Mouse (Mus musculus) heart, postnatal 14 days (tissue): ENCODE data around the gene Prdm15. TPM values are rescaled to one million over a fixed set of nuclear protein-coding genes. Genes with fewer than 3 reads are reported as not detected.

Source experiments
- DNase-seq, 2 experiments: peaks; one replicate each; pipeline ENCODE4 v3.0.0; 2021 to 2022
- intact Hi-C: fragments of 180-260 bp; cut with DNase I; formaldehyde crosslinking; loops from one replicate; pipeline ENCODE4 v1.15.1; 2025
- total RNA-seq, 2 experiments: library from RNA; stranded (reverse); gene quantifications; 2 replicates each; pipeline ENCODE4 v1.2.3; 2021

Prdm15 gene
- total RNA-seq, 2 experiments from 2014 or later, result 5.7 to 7.6 TPM

GRCm38 (mm10) chr16:97823311-97824007 lies 28.2 kb downstream of the Prdm15 start:
- DNase-seq, result no peak
- intact Hi-C loops, result no loop called here

- intact Hi-C loops, result no loop called here
Measured at GRCm38 (mm10) chr16:97819532-97819931, 32.1 kb downstream of the Prdm15 start.

GRCm38 (mm10) chr16:97817414-97817813 lies 34.2 kb downstream of the Prdm15 start:
- intact Hi-C loops, result no loop called here
- DNase-seq, result no peak

More at GRCm38 (mm10) chr16:97819532-97819931, 32.1 kb downstream of the Prdm15 start:
- DNase-seq, result no peak

GRCm38 (mm10) chr16:97815269-97815668 lies 36.4 kb downstream of the Prdm15 start:
- DNase-seq, result no peak
- intact Hi-C loops, result no loop called here

- intact Hi-C loops, result no loop called here
- no peak for DNase-seq
Measured at GRCm38 (mm10) chr16:97814060-97814459, 37.6 kb downstream of the Prdm15 start.

GRCm38 (mm10) chr16:97808881-97809280 lies 42.8 kb downstream of the Prdm15 start:
- DNase-seq, result no peak
- intact Hi-C loops, result loop anchor here (10.0 kb wide), 1 partner anchor 186 kb away; the partner anchor contains the start of gene B230307C23Rik

- no peak for DNase-seq
- intact Hi-C loops, result loop anchor here (2.0 to 10.0 kb wide), 2 partner anchors 71 to 189 kb away; partner anchors contain the start of gene B230307C23Rik
Measured at GRCm38 (mm10) chr16:97805646-97806045, 46.0 kb downstream of the Prdm15 start.

GRCm38 (mm10) chr16:97804680-97805547 lies 46.7 kb downstream of the Prdm15 start:
- intact Hi-C loops, result loop anchor here (2.0 to 10.0 kb wide), 2 partner anchors 72 to 190 kb away; partner anchors contain the start of gene B230307C23Rik
- peak; percentile 80 to 88 for DNase-seq

GRCm38 (mm10) chr16:97797950-97798869 lies 53.4 kb downstream of the Prdm15 start:
- no peak for DNase-seq
- intact Hi-C loops, result no loop called here

GRCm38 (mm10) chr16:97797212-97797611 lies 54.4 kb downstream of the Prdm15 start:
- intact Hi-C loops, result no loop called here
- DNase-seq, result no peak

GRCm38 (mm10) chr16:97794256-97794655 lies 57.4 kb downstream of the Prdm15 start:
- DNase-seq, result no peak
- intact Hi-C loops, result no loop called here

GRCm38 (mm10) chr16:97783057-97783456 lies 68.6 kb downstream of the Prdm15 start:
- no peak for DNase-seq
- intact Hi-C loops, result loop anchor here (10.0 kb wide), 1 partner anchor 468 kb away; no protein-coding TSS in a partner anchor

GRCm38 (mm10) chr16:97778353-97779025 lies 73.2 kb downstream of the Prdm15 start:
- DNase-seq, result peak; percentile 80 to 88
- intact Hi-C loops, result no loop called here

- DNase-seq, result no peak
- intact Hi-C loops, result no loop called here
Measured at GRCm38 (mm10) chr16:97766501-97766900, 85.1 kb downstream of the Prdm15 start.

- no peak for DNase-seq
- intact Hi-C loops, result no loop called here
Measured at GRCm38 (mm10) chr16:97764626-97765025, 87.0 kb downstream of the Prdm15 start.

- DNase-seq, result no peak
- intact Hi-C loops, result no loop called here
Measured at GRCm38 (mm10) chr16:97763990-97764340, 87.7 kb downstream of the Prdm15 start.

GRCm38 (mm10) chr16:97763061-97763989 lies 88.3 kb downstream of the Prdm15 start, which contains the start of gene Ripk4:
Gene Ripk4 (minus strand): TSS chr16:97763787.
- intact Hi-C loops, result no loop called here
- DNase-seq, result peak; percentile 12 to 20

GRCm38 (mm10) chr16:97761782-97762181 lies 89.9 kb downstream of the Prdm15 start:
- DNase-seq, result no peak
- intact Hi-C loops, result no loop called here

GRCm38 (mm10) chr16:97759681-97760080 lies 92.0 kb downstream of the Prdm15 start:
- no peak for DNase-seq
- intact Hi-C loops, result no loop called here
